Mouse (Mus musculus) heart, embryonic 14.5 days (tissue): ENCODE data around the gene Hhat. TPM values are rescaled to one million over a fixed set of nuclear protein-coding genes. Genes with fewer than 3 reads are reported as not detected.
A peak's percentile ranks its signal among the peaks of the same experiment; 100 is the strongest.

Experiments
- ATAC-seq: fragments of 200-750 bp; cut with Nextera tagmentation; 2 replicates; pipeline ENCODE4 v1.8.0; 2017; ENCODE audit warnings: low read depth, moderate TSS enrichment; ENCODE audit not compliant: insufficient number of reproducible peaks, insufficient read depth, low FRiP score
- H3K27ac ChIP-seq, 2 experiments: fragments of 200-500 bp in 1 of 2; fragments of 300-500 bp in 1 of 2; sonication (generic) in 1 of 2; replicated peaks in 1 of 2; 2 replicates each; pipeline ENCODE4 v1.5.1; 2012 to 2014; ENCODE audit warnings: low read depth in 2 of 2, low read length in 2 of 2, control low read depth in 1 of 2, mild to moderate bottlenecking in 1 of 2, mixed read lengths in 1 of 2; ENCODE audit not compliant: control insufficient read depth in 1 of 2, insufficient read depth in 1 of 2
- H3K27me3 ChIP-seq: fragments of 300-500 bp; sonication (generic); 2 replicates; pipeline ENCODE4 v1.6.1; 2014; ENCODE audit warnings: mild to moderate bottlenecking, low read length, control low read depth; ENCODE audit not compliant: control insufficient read depth, insufficient read depth
- H3K36me3 ChIP-seq: fragments of 300-500 bp; sonication (generic); 2 replicates; pipeline ENCODE4 v1.6.1; 2014; ENCODE audit warnings: mild to moderate bottlenecking, control low read depth, low read length, mixed read lengths; ENCODE audit not compliant: control insufficient read depth, insufficient read depth
- H3K4me1 ChIP-seq, 2 experiments: fragments of 200-500 bp in 1 of 2; fragments of 300-500 bp in 1 of 2; sonication (generic) in 1 of 2; 2 replicates each; pipeline ENCODE4 v1.6.1; 2012 to 2014; ENCODE audit warnings: low read length in 2 of 2, control low read depth in 1 of 2, mixed read lengths in 1 of 2; ENCODE audit not compliant: control insufficient read depth in 2 of 2, insufficient read depth in 2 of 2
- H3K4me2 ChIP-seq: fragments of 300-500 bp; sonication (generic); 2 replicates; pipeline ENCODE4 v1.6.1; 2014; ENCODE audit warnings: mild to moderate bottlenecking, low read length
- H3K4me3 ChIP-seq, 2 experiments: fragments of 200-500 bp in 1 of 2; fragments of 300-500 bp in 1 of 2; sonication (generic) in 1 of 2; 2 replicates each; pipeline ENCODE4 v1.5.1; 2012 to 2014; ENCODE audit warnings: low read length in 2 of 2, mild to moderate bottlenecking in 2 of 2, control low read depth in 1 of 2, low read depth in 1 of 2, moderate library complexity in 1 of 2; ENCODE audit not compliant: control insufficient read depth in 1 of 2, insufficient read depth in 1 of 2
- H3K9ac ChIP-seq: fragments of 300-500 bp; sonication (generic); 2 replicates; pipeline ENCODE4 v1.6.1; 2014; ENCODE audit warnings: mild to moderate bottlenecking, low read length
- H3K9me3 ChIP-seq: fragments of 300-500 bp; sonication (generic); 2 replicates; pipeline ENCODE4 v1.6.1; 2016; ENCODE audit warnings: low read length, control low read depth; ENCODE audit not compliant: control insufficient read depth
- WGBS: fragments of 180-500 bp; shearing (Covaris S2); extraction: QIAGEN DNeasy Blood & Tissue Kit; methylation state at CpG from one replicate; pipeline ENCODE4 v1.1.7; 2014; 5-methylcytosine and 5-hydroxymethylcytosine counted together
- polyA plus RNA-seq: library from polyadenylated mRNA; unstranded; fragments of >200 nt; fragmentation: Nextera tagmentation; extraction: Ambion mirVana; gene quantifications from 2 replicates; pipeline ENCODE4 v1.2.1, GENCODE M21; 2014

Hhat gene
- polyA plus RNA-seq, 1 experiment from 2014 or later: 6.8 TPM

GRCm38 (mm10) chr1:192730517-192730916 is 40.5 kb downstream of the Hhat start:
- 70% methylated on average over 7 of the region's 7 CpGs for WGBS
- no peaks in the 10 kb centered on the region for H3K36me3 ChIP-seq
- no peaks in the 10 kb centered on the region for H3K4me1 ChIP-seq
- H3K9me3 ChIP-seq: no peaks in the 10 kb centered on the region
- no peak overlapping the region for H3K9ac ChIP-seq
- ATAC-seq: no peak
- H3K27ac ChIP-seq: no peak overlapping the region
- H3K4me3 ChIP-seq: no peak overlapping the region
- no peak overlapping the region for H3K4me2 ChIP-seq
- no peaks in the 10 kb centered on the region for H3K27me3 ChIP-seq

- Histone ChIP-seq H3K4me1 (no peaks in the 10 kb centered on the region), H3K4me2 (no peak overlapping the region), H3K36me3 (no peaks in the 10 kb centered on the region), H3K4me3 (no peak overlapping the region), H3K9me3 (no peaks in the 10 kb centered on the region), H3K27ac (no peak overlapping the region), H3K27me3 (no peaks in the 10 kb centered on the region), H3K9ac (no peak overlapping the region)
- 49% methylated on average over 11 of the region's 11 CpGs for WGBS
- peak; percentile 66; the same call in 1 of the 2 replicates for ATAC-seq
Measured at GRCm38 (mm10) chr1:192726996-192727624, 43.9 kb downstream of the Hhat start.

- ATAC-seq: no peak
- Histone ChIP-seq H3K4me1 (no peaks in the 10 kb centered on the region), H3K4me2 (no peak overlapping the region), H3K4me3 (no peak overlapping the region), H3K9ac (no peak overlapping the region), H3K27ac (no peak overlapping the region), H3K27me3 (no peaks in the 10 kb centered on the region), H3K36me3 (no peaks in the 10 kb centered on the region), H3K9me3 (no peaks in the 10 kb centered on the region)
- WGBS: 26% methylated on average over 5 of the region's 5 CpGs
Measured at GRCm38 (mm10) chr1:192722147-192722546, 48.9 kb downstream of the Hhat start.

- no peak for ATAC-seq
- WGBS: 78% methylated on average over 10 of the region's 10 CpGs
- no peak overlapping the region for H3K4me2 ChIP-seq
- H3K4me1 ChIP-seq: no peaks in the 10 kb centered on the region
- H3K27ac ChIP-seq: no peak overlapping the region
- H3K9ac ChIP-seq: no peak overlapping the region
- no peak overlapping the region for H3K4me3 ChIP-seq
- H3K9me3 ChIP-seq: no peaks in the 10 kb centered on the region
- no peaks in the 10 kb centered on the region for H3K27me3 ChIP-seq
- no peaks in the 10 kb centered on the region for H3K36me3 ChIP-seq
Measured at GRCm38 (mm10) chr1:192720156-192720555, 50.9 kb downstream of the Hhat start.

- Histone ChIP-seq H3K27me3 (no peaks in the 10 kb centered on the region), H3K36me3 (no peaks in the 10 kb centered on the region), H3K4me1 (no peaks in the 10 kb centered on the region), H3K27ac (no peak overlapping the region), H3K4me2 (no peak overlapping the region), H3K9me3 (no peaks in the 10 kb centered on the region), H3K4me3 (no peak overlapping the region), H3K9ac (no peak overlapping the region)
- no peak for ATAC-seq
- WGBS: 28% methylated on average over 3 of the region's 3 CpGs
Measured at GRCm38 (mm10) chr1:192711779-192712348, 59.2 kb downstream of the Hhat start.

- H3K9me3 ChIP-seq: no peaks in the 10 kb centered on the region
- H3K9ac ChIP-seq: no peak overlapping the region
- no peak for ATAC-seq
- no peaks in the 10 kb centered on the region for H3K27me3 ChIP-seq
- no peak overlapping the region for H3K4me3 ChIP-seq
- no peaks in the 10 kb centered on the region for H3K4me1 ChIP-seq
- H3K4me2 ChIP-seq: no peak overlapping the region
- no peak overlapping the region for H3K27ac ChIP-seq
- WGBS: 81% methylated on average over 8 of the region's 8 CpGs
- H3K36me3 ChIP-seq: no peaks in the 10 kb centered on the region
Measured at GRCm38 (mm10) chr1:192700339-192701073, 70.5 kb downstream of the Hhat start.

- no peaks in the 10 kb centered on the region for H3K27me3 ChIP-seq
- no peak overlapping the region for H3K4me2 ChIP-seq
- no peak overlapping the region for H3K9ac ChIP-seq
- no peak for ATAC-seq
- H3K4me3 ChIP-seq: no peak overlapping the region
- H3K9me3 ChIP-seq: peaks cover 4% of the 10 kb centered on the region; the same call in 1 of the 2 replicates
- H3K4me1 ChIP-seq: no peaks in the 10 kb centered on the region
- H3K27ac ChIP-seq: no peak overlapping the region
- no peaks in the 10 kb centered on the region for H3K36me3 ChIP-seq
Measured at GRCm38 (mm10) chr1:192699101-192699500, 71.9 kb downstream of the Hhat start.
